Comparison of ENCODE assay signal across 8 mouse cellular contexts in the genomic region with DNA sequence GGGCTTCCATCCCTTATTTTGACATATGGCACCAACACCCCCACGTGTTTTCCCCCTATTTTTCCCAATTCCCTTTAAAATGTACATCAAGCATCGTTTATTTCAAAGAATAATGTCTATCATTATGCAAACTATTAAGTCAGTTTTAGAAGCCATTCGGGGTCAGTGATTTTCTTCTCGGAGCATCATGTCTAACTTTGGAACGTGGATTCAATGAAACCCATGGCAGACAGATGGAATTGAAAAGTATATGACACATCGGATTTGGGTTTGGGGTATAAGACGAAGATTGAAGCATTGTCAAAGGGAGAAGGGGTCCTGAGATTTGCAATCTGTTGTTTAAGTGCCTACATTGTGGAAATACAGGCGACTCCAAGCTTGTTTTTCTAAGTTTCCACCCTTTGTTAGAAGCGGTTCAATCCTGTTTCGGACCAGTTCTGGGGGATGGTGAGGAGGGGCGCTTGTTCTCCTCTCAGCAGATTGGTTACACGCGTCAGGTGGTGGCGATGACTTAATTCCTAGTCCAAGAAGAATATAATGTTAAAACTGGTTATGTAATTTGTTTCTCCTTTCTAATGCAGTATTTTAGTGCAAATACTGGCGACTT. TPM values are rescaled to one million over a fixed set of nuclear protein-coding genes. Genes with fewer than 3 reads are reported as not detected.
DNase-seq lines count a peak whose midpoint lies in the region; ATAC-seq and TF ChIP-seq lines count a peak whose summit lies in the region.

No protein-coding gene starts in this region.

- H3K9ac ChIP-seq in heart, embryonic 11.5 days (ENCODE audit: low read depth, low read length): peak overlapping the region; percentile 100
- peak overlapping the region; percentile 99 for H3K9ac ChIP-seq in kidney, embryonic 15.5 days

- H3K4me2 ChIP-seq in heart, embryonic 11.5 days: peak overlapping the region; percentile 74
- peak overlapping the region; percentile 62 for H3K4me2 ChIP-seq in kidney, embryonic 15.5 days

- no peaks in the 10 kb centered on the region for H3K27me3 ChIP-seq in heart, embryonic 11.5 days (ENCODE audit: control insufficient read depth, insufficient read depth, low read length)
- H3K27me3 ChIP-seq in kidney, embryonic 15.5 days: 0 out of 2 replicates have a peak, but pooled peaks cover 4% of the 10 kb centered on the region
- no peaks in the 10 kb centered on the region for H3K27me3 ChIP-seq in splenic B cell, adult 2 months (ENCODE audit: control insufficient read depth, insufficient read depth, low read length, poor library complexity, severe bottlenecking)

- H3K27ac ChIP-seq in bone marrow, adult 2 months (ENCODE audit: control insufficient read depth, insufficient read depth, low read depth, low read length, poor library complexity): peak overlapping the region; percentile 52; the same call in 1 of the 2 replicates
- peak overlapping the region; percentile 99 for H3K27ac ChIP-seq in embryonic fibroblast, embryonic 13.5 days (ENCODE audit: insufficient read depth, low read length)
- peak overlapping the region; percentile 100 for H3K27ac ChIP-seq in heart, embryonic 11.5 days (ENCODE audit: low read depth, low read length)
- peak overlapping the region; percentile 100 for H3K27ac ChIP-seq in kidney, embryonic 15.5 days

- no peak for TF ChIP-seq POLR2A in bone marrow, adult 2 months (IDR thresholded peaks at IDR 0.05; ENCODE audit: borderline replicate concordance, control insufficient read depth, low read depth, low read length)
- peak; percentile 65 for TF ChIP-seq POLR2A in embryonic fibroblast, embryonic 13.5 days (IDR thresholded peaks at IDR 0.05; ENCODE audit: low read depth, low read length)

- WGBS in bone marrow, adult 2 months: under 1% methylated on average over 15 of the region's 15 CpGs
- under 1% methylated on average over 15 of the region's 15 CpGs for WGBS in heart, embryonic 11.5 days (ENCODE audit: insufficient replicate concordance)
- WGBS in kidney, embryonic 15.5 days: under 1% methylated on average over 15 of the region's 15 CpGs

- H3K9me3 ChIP-seq in heart, embryonic 11.5 days (replicated peaks; ENCODE audit: control insufficient read depth, low read length): no peaks in the 10 kb centered on the region
- H3K9me3 ChIP-seq in kidney, embryonic 15.5 days (replicated peaks): no peaks in the 10 kb centered on the region

- H3K4me3 ChIP-seq in bone marrow, adult 2 months (replicated peaks; ENCODE audit: control insufficient read depth, low read depth, low read length): peak overlapping the region; percentile 80
- H3K4me3 ChIP-seq in embryonic fibroblast, embryonic 13.5 days (ENCODE audit: insufficient read depth, low read length): peak overlapping the region; percentile 99
- H3K4me3 ChIP-seq in heart, embryonic 11.5 days (ENCODE audit: low read depth, low read length): peak overlapping the region; percentile 82
- H3K4me3 ChIP-seq in kidney, embryonic 15.5 days (replicated peaks): peak overlapping the region; percentile 80

- no peak for ATAC-seq in heart, embryonic 11.5 days (replicated peaks; ENCODE audit: insufficient number of reproducible peaks, low FRiP score, low TSS enrichment)
- 0 out of 2 replicates have a peak, but pooled peaks have one; percentile 13 for ATAC-seq in kidney, embryonic 15.5 days (replicated peaks; ENCODE audit: low FRiP score)
- peak; percentile 26; the same call in 1 of the 2 replicates for ATAC-seq in monocyte, adult 5-6 weeks (replicated peaks; ENCODE audit: insufficient number of reproducible peaks, low FRiP score, low TSS enrichment, poor library complexity, severe bottlenecking)

- no peaks in the 10 kb centered on the region; the same call in 1 of the 2 replicates for H3K4me1 ChIP-seq in bone marrow, adult 2 months (ENCODE audit: control insufficient read depth, insufficient read depth, low read length)
- no peaks in the 10 kb centered on the region for H3K4me1 ChIP-seq in embryonic fibroblast, embryonic 13.5 days (ENCODE audit: control insufficient read depth, insufficient read depth, low read length)
- H3K4me1 ChIP-seq in heart, embryonic 11.5 days (ENCODE audit: control insufficient read depth, insufficient read depth, low read length): no peaks in the 10 kb centered on the region
- H3K4me1 ChIP-seq in kidney, embryonic 15.5 days: peaks cover 7% of the 10 kb centered on the region

- DNase-seq in 416B (ENCODE audit: low read depth) (peak; percentile 97), liver (peak; percentile 80)
- DNase-seq in splenic B cell, adult 2 months (ENCODE audit: low read depth, low spot score): peak; percentile 86

- no peaks in the 10 kb centered on the region for H3K36me3 ChIP-seq in heart, embryonic 11.5 days (ENCODE audit: control insufficient read depth, insufficient read depth, low read length)
- peaks cover 12% of the 10 kb centered on the region for H3K36me3 ChIP-seq in kidney, embryonic 15.5 days
- no peaks in the 10 kb centered on the region for H3K36me3 ChIP-seq in splenic B cell, adult 2 months (ENCODE audit: control insufficient read depth, insufficient read depth, low read length, poor library complexity, severe bottlenecking)

- TF ChIP-seq CTCF in bone marrow, adult 2 months (IDR thresholded peaks at IDR 0.05; ENCODE audit: control insufficient read depth, insufficient read depth, low read length): no peak
- TF ChIP-seq CTCF in embryonic fibroblast, embryonic 13.5 days (IDR thresholded peaks at IDR 0.05; ENCODE audit: borderline replicate concordance, insufficient read depth, low read length): no peak

RNA-seq across cellular contexts. Expression of a gene that starts 1.3 kb away (rescaled TPM):
- polyA plus RNA-seq in bone marrow, adult 2 months (2011; ENCODE audit: insufficient read depth, insufficient read length, low replicate concordance, missing spikeins): 12.9 and 24.9 TPM in 2 replicates
- 25.8 and 37.9 TPM in 2 replicates for polyA plus RNA-seq in embryonic fibroblast, embryonic 13.5 days (2011; ENCODE audit: insufficient read length, low read depth, missing spikeins)
- polyA plus RNA-seq in heart, embryonic 11.5 days (2014; fragmentation: Nextera tagmentation; extraction: Ambion mirVana): 45.7 and 64.1 TPM in 2 replicates
- polyA plus RNA-seq in kidney, embryonic 15.5 days (2015; fragmentation: Nextera tagmentation; extraction: Ambion mirVana): 57.3 and 57.4 TPM in 2 replicates
- 183 to 220 TPM (median 202 TPM) in 3 replicates for total RNA-seq in monocyte, adult 5-6 weeks (2017)
